ENCODE assay signal across 8 mouse cellular contexts in genomic region chr1:91413030-91413506, GRCm38 (mm10). TPM values are rescaled to one million over a fixed set of nuclear protein-coding genes. Genes with fewer than 3 reads are reported as not detected.
DNase-seq lines count a peak whose midpoint lies in the region; ATAC-seq and TF ChIP-seq lines count a peak whose summit lies in the region.

No protein-coding gene starts in this region.

- H3K9me3 ChIP-seq in embryonic facial prominence, embryonic 10.5 days = no peaks in the 10 kb centered on the region
- no peaks in the 10 kb centered on the region for H3K9me3 ChIP-seq in intestine, postnatal 0 days (ENCODE audit: control insufficient read depth)
- H3K9me3 ChIP-seq in midbrain, embryonic 11.5 days (ENCODE audit: control insufficient read depth, low read length) = no peaks in the 10 kb centered on the region

- H3K4me3 ChIP-seq in embryonic facial prominence, embryonic 10.5 days = peak overlapping the region; percentile 85
- peak overlapping the region; percentile 83 for H3K4me3 ChIP-seq in intestine, postnatal 0 days (ENCODE audit: low read depth, low read length)
- H3K4me3 ChIP-seq in midbrain, embryonic 11.5 days (ENCODE audit: low read depth, low read length) = peak overlapping the region; percentile 72

- peaks cover 18% of the 10 kb centered on the region for H3K36me3 ChIP-seq in embryonic facial prominence, embryonic 10.5 days (replicated peaks)
- H3K36me3 ChIP-seq in intestine, postnatal 0 days (ENCODE audit: control insufficient read depth, insufficient read depth) = peaks cover 22% of the 10 kb centered on the region
- H3K36me3 ChIP-seq in midbrain, embryonic 11.5 days (ENCODE audit: control insufficient read depth, insufficient read depth, low read length) = no peaks in the 10 kb centered on the region

- peak; percentile 1; the same call in 1 of the 2 replicates for TF ChIP-seq CTCF in intestine, postnatal 0 days (IDR thresholded peaks at IDR 0.05; ENCODE audit: low read depth)

- peak overlapping the region; percentile 98 for H3K4me2 ChIP-seq in intestine, postnatal 0 days (replicated peaks; ENCODE audit: low read depth)
- peak overlapping the region; percentile 91 for H3K4me2 ChIP-seq in midbrain, embryonic 11.5 days

- H3K9ac ChIP-seq in intestine, postnatal 0 days (ENCODE audit: low read depth, low read length) = peak overlapping the region; percentile 80
- H3K9ac ChIP-seq in midbrain, embryonic 11.5 days (ENCODE audit: low read length) = peak overlapping the region; percentile 94

- DNase-seq in adrenal gland, postnatal 14 days = peak; percentile 98
- DNase-seq in embryonic facial prominence, embryonic 10.5 days (ENCODE audit: low spot score) = peak; percentile 98
- DNase-seq in left cerebral cortex, postnatal 4 days = peak; percentile 96
- DNase-seq in midbrain, embryonic 11.5 days (ENCODE audit: low spot score, missing footprints) = peak; percentile 99
- DNase-seq in right cerebral cortex, postnatal 4 days = peak; percentile 87
- peak; percentile 96 for DNase-seq in yolk sac, embryonic 10.5 days (ENCODE audit: low spot score)

- intact Hi-C loops in left cerebral cortex, postnatal 4 days (cut with DNase I) = no loop called here

- H3K27me3 ChIP-seq in embryonic facial prominence, embryonic 10.5 days (replicated peaks; ENCODE audit: low read depth, poor library complexity, severe bottlenecking) = peaks cover 23% of the 10 kb centered on the region
- H3K27me3 ChIP-seq in intestine, postnatal 0 days (replicated peaks; ENCODE audit: control insufficient read depth, insufficient read depth, low read length) = no peaks in the 10 kb centered on the region
- H3K27me3 ChIP-seq in midbrain, embryonic 11.5 days (ENCODE audit: control insufficient read depth, insufficient read depth, low read length) = no peaks in the 10 kb centered on the region

- peaks cover 50% of the 10 kb centered on the region for H3K4me1 ChIP-seq in embryonic facial prominence, embryonic 10.5 days
- H3K4me1 ChIP-seq in intestine, postnatal 0 days (replicated peaks; ENCODE audit: control insufficient read depth, insufficient read depth, low read length) = peaks cover 8% of the 10 kb centered on the region; the same call in 1 of the 2 replicates
- peaks cover 41% of the 10 kb centered on the region for H3K4me1 ChIP-seq in midbrain, embryonic 11.5 days (ENCODE audit: control insufficient read depth, insufficient read depth, low read length)

- ATAC-seq in granulocyte monocyte progenitor cell, adult 5-6 weeks (replicated peaks; ENCODE audit: poor library complexity, severe bottlenecking) = peak; percentile 84
- peak; percentile 93 for ATAC-seq in intestine, postnatal 0 days
- ATAC-seq in midbrain, embryonic 11.5 days (ENCODE audit: low FRiP score) = peak; percentile 93

- WGBS in embryonic facial prominence, embryonic 10.5 days = under 1% methylated on average over 34 of the region's 34 CpGs
- WGBS in intestine, postnatal 0 days = under 1% methylated on average over 34 of the region's 34 CpGs
- under 1% methylated on average over 34 of the region's 34 CpGs for WGBS in midbrain, embryonic 11.5 days

- H3K27ac ChIP-seq in embryonic facial prominence, embryonic 10.5 days (replicated peaks) = peak overlapping the region; percentile 94
- peak overlapping the region; percentile 82 for H3K27ac ChIP-seq in intestine, postnatal 0 days (ENCODE audit: low read depth, low read length)
- H3K27ac ChIP-seq in midbrain, embryonic 11.5 days (ENCODE audit: low read depth, low read length) = peak overlapping the region; percentile 97

RNA-seq across cellular contexts. Expression of gene Hes6, which starts 0.8 kb away (rescaled TPM):
- total RNA-seq in adrenal gland, postnatal 14 days (2021) = 182 and 223 TPM in 2 replicates
- 136 and 144 TPM in 2 replicates for polyA plus RNA-seq in embryonic facial prominence, embryonic 10.5 days (2016; fragmentation: Nextera tagmentation; extraction: Ambion mirVana)
- total RNA-seq in granulocyte monocyte progenitor cell, adult 5-6 weeks (2014; fragmentation: Nextera tagmentation) = 45.9 and 51.9 TPM in 2 replicates
- total RNA-seq in granulocyte monocyte progenitor cell, adult 5-6 weeks (2017) = 29.1 TPM in 2 replicates
- 84.1 and 84.8 TPM in 2 replicates for polyA plus RNA-seq in intestine, postnatal 0 days (2015; fragmentation: Nextera tagmentation; extraction: Ambion mirVana)
- total RNA-seq in left cerebral cortex, postnatal 4 days (2021) = 10 to 100 TPM; 61.6 to 65.6 TPM
- polyA plus RNA-seq in midbrain, embryonic 11.5 days (2014; fragmentation: Nextera tagmentation; extraction: Ambion mirVana) = 300 and 322 TPM in 2 replicates

RNA-seq across cellular contexts. Expression of gene Ilkap, which starts 14.5 kb away (rescaled TPM):
- total RNA-seq in adrenal gland, postnatal 14 days (2021) = 99.4 and 110 TPM in 2 replicates
- polyA plus RNA-seq in embryonic facial prominence, embryonic 10.5 days (2016; fragmentation: Nextera tagmentation; extraction: Ambion mirVana) = 175 and 177 TPM in 2 replicates
- 108 and 113 TPM in 2 replicates for total RNA-seq in granulocyte monocyte progenitor cell, adult 5-6 weeks (2014; fragmentation: Nextera tagmentation)
- 109 and 111 TPM in 2 replicates for total RNA-seq in granulocyte monocyte progenitor cell, adult 5-6 weeks (2017)
- polyA plus RNA-seq in intestine, postnatal 0 days (2015; fragmentation: Nextera tagmentation; extraction: Ambion mirVana) = 51.2 TPM in 2 replicates
- 10 to 100 TPM; 84.7 to 89.3 TPM for total RNA-seq in left cerebral cortex, postnatal 4 days (2021)
- 163 and 169 TPM in 2 replicates for polyA plus RNA-seq in midbrain, embryonic 11.5 days (2014; fragmentation: Nextera tagmentation; extraction: Ambion mirVana)

RNA-seq across cellular contexts. Expression of gene Per2, which starts 46.1 kb away (rescaled TPM):
- total RNA-seq in adrenal gland, postnatal 14 days (2021) = 38.3 and 42.3 TPM in 2 replicates
- polyA plus RNA-seq in embryonic facial prominence, embryonic 10.5 days (2016; fragmentation: Nextera tagmentation; extraction: Ambion mirVana) = 1.3 and 2.0 TPM in 2 replicates
- total RNA-seq in granulocyte monocyte progenitor cell, adult 5-6 weeks (2014; fragmentation: Nextera tagmentation) = 4.3 and 7.8 TPM in 2 replicates
- total RNA-seq in granulocyte monocyte progenitor cell, adult 5-6 weeks (2017) = 3.2 and 8.7 TPM in 2 replicates
- polyA plus RNA-seq in intestine, postnatal 0 days (2015; fragmentation: Nextera tagmentation; extraction: Ambion mirVana) = 7.2 and 7.9 TPM in 2 replicates
- 10 to 100 TPM in 1 of 2 experiments, 1 to 10 TPM in 1; 8.4 to 10.7 TPM for total RNA-seq in left cerebral cortex, postnatal 4 days (2021)
- polyA plus RNA-seq in midbrain, embryonic 11.5 days (2014; fragmentation: Nextera tagmentation; extraction: Ambion mirVana) = 1.5 and 1.6 TPM in 2 replicates

RNA-seq across cellular contexts. Expression of gene Erfe, which starts 46.8 kb away (rescaled TPM):
- 7.3 and 9.1 TPM in 2 replicates for total RNA-seq in adrenal gland, postnatal 14 days (2021)
- 1.8 and 2.0 TPM in 2 replicates for polyA plus RNA-seq in embryonic facial prominence, embryonic 10.5 days (2016; fragmentation: Nextera tagmentation; extraction: Ambion mirVana)
- total RNA-seq in granulocyte monocyte progenitor cell, adult 5-6 weeks (2014; fragmentation: Nextera tagmentation) = 0.24 TPM in 1 of 2 replicates, not detected in the other
- total RNA-seq in granulocyte monocyte progenitor cell, adult 5-6 weeks (2017) = 0.26 TPM in 1 of 2 replicates, not detected in the other
- polyA plus RNA-seq in intestine, postnatal 0 days (2015; fragmentation: Nextera tagmentation; extraction: Ambion mirVana) = 2.7 and 3.1 TPM in 2 replicates
- total RNA-seq in left cerebral cortex, postnatal 4 days (2021) = under 1 TPM; 0.22 to 0.32 TPM
- 0.52 and 0.73 TPM in 2 replicates for polyA plus RNA-seq in midbrain, embryonic 11.5 days (2014; fragmentation: Nextera tagmentation; extraction: Ambion mirVana)

Comparison
In these comparisons a context has a peak if more than half of its experiments do, and no peak if none do; other contexts are left out.
1. Peak in every context shown above with its lines: DNase-seq, ATAC-seq, H3K4me3 ChIP-seq and H3K27ac ChIP-seq.